Mouse (Mus musculus): ENCODE data around the gene Plcb3. TPM values are rescaled to one million over a fixed set of nuclear protein-coding genes. Genes with fewer than 3 reads are reported as not detected.

Gene Plcb3
- total RNA-seq, 2 experiments from 2014 or later: 6.8 to 7.3 TPM

- no peak for ATAC-seq (replicated peaks; ENCODE audit: poor library complexity)
Measured at GRCm38 (mm10) chr19:6971644-6972043, 4.6 kb downstream of the Plcb3 start.

DNA sequence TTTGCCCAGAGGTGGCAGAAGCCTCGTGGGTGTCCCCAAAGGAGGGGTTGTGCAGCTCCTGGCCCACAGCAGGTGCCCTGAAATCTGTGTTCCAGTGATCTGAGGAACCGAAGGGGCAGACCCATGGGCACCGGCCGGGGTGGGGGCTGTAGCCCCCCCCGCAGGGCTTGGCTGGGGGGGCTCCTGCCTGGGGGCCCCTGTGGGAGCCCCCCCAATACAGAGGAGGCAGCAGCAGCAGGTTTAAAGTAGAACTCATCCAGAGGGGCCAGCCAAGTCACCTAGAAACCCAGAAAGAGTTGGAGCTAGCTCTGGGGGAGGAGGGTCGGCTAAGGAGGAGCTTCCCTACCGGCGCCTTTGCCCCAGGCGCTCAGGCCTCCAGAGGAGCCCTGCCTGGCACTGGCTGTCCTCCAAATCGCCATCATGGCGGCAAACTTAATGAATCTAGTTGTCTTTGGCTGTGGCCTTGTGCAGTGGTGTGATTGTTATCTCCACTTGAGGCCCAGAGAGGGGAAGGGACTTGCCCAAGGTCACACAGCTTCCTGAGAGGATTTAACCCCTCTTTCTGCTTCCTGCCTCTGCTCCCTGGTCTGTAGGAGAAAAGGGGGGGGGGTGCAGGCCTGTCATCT lies 5.7 kb downstream of the Plcb3 start:
- no peak for ATAC-seq (replicated peaks; ENCODE audit: poor library complexity)

DNA sequence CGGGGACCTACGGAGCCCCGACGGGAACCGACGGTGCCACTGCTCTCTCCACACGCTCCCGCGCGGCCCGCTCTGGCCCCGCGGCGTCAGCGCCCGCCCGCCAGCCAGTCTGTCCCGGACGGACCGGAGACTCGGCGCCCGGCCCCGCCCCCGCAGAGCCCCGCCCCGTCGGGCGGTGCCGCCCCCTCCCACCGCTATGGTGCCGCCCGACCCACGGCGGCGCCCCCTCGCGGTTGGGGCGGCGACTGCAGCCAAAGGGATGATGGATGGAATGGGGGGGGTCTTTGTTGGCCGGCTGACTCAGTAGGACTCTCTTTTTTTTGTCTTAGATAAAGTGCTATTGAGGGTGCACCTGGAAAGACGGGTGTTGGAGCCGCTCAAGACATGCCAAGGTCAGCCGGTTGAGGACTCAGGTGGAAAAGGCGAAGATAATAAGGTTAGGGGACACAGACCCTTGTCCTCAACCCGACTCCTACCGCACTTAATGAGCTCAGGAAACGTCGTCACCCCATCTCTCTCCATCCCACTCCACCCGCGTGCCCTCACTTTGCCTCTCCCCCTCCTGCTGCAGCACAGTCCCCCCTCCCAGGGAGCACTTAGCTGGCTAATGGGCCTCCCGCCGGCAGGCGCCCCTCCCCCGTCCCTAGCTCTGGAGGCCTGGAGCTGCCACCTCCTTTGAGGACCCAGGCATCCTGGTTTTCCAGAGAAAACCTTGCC lies 6.4 kb downstream of the Plcb3 start:
- ATAC-seq (replicated peaks; ENCODE audit: poor library complexity): peak; percentile 51

DNA sequence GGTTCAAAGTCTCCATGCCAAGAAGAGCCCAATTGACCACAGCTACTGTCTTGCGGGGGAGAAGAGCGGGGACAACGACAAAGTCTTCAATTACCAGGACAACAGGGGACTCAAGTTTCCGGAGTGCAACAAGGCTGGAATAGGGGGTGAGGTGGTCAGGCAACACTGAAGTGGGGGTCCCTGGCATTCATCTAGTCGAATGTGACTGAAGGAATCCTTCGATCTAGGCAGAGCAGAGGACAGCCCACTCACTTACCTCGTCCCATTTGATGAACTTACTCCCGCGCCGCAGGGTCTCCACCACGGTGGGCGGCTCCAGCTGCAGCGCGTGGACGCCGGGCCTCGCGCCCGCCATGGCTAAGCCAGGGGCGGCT lies 7.0 kb downstream of the Plcb3 start:
- ATAC-seq (replicated peaks; ENCODE audit: poor library complexity): no peak

GRCm38 (mm10) chr19:6968491-6969271 lies 7.6 kb downstream of the Plcb3 start:
- no peak for ATAC-seq (replicated peaks; ENCODE audit: poor library complexity)

DNA sequence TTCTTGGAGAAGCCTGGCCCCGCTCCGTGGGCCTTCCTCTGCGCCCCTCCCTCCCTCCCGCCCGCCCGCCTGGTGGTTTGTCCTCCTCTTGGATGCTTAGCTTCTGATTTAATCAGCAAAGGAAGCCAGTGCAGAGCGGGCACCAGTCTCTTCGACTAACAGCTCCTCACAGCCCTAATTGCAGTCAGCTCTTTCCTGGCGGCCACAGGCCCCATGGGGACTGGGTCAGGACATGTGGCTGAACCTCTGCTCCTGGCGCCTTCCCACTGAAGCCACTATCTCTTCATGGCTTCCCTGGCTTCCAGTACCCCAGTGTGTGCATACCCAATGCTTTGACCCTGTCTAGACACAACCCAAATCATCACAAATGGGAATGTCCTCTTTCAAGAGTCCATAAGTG lies 19.8 kb downstream of the Plcb3 start:
- no peak for ATAC-seq (replicated peaks; ENCODE audit: poor library complexity)

GRCm38 (mm10) chr19:6955424-6955823 lies 20.8 kb downstream of the Plcb3 start:
- no peak for ATAC-seq (replicated peaks; ENCODE audit: poor library complexity)

DNA sequence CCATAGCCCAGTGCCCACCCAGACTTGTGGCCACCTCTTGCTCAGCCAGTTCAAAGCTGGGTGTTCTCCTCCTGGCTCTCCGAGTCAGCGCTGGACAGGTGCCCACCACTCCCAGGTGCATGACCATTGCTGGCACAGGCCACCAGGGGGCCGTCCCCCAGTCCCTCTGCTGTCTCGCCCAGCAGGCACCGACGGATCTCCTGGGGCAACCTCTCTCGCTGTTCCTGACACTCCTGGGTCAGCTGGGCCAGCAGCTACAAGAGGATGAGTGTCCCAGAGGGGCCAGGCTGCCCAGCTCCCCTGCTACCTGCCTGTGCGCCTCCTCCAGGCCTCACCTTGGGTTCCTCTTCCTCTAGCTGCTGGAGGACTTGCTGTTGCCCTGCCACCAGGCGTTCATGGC lies 22.2 kb downstream of the Plcb3 start:
- ATAC-seq (replicated peaks; ENCODE audit: poor library complexity): no peak

GRCm38 (mm10) chr19:6952712-6953037 lies 23.6 kb downstream of the Plcb3 start:
- no peak for ATAC-seq (replicated peaks; ENCODE audit: poor library complexity)

DNA sequence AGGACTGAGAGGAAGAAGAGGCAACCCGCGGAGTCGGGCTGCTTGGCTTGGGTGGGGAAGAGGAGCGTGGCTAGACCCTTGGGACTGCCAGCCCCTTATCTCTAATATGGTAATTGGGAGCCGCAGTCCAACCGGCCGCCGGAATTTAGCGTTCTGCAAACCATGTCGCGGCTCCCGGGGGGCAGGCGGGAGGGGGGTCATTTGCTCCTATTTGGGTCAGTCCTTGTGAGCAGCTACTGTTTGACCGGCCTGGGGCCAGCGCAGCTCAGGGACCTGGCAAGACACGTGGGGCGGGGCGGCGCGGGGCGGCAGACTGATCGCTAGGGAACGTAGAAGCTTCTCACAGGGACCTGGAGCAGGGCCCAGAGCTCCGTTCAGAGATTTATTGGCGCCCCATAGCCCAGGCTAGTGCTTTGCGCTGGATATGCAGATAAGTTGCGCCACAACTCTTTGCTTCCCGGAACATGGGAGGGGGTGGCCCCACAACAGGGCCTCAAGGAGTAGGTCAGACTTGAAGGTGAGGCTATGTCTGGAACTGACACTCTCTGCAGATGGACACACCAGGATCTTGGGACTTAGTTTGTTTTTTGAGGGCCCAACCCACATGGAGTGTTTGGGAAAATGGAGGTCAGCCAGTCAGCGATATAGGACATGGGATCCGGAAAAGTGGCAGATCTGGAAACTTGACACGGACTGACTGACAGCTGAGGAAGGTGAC lies 24.1 kb downstream of the Plcb3 start:
- ATAC-seq (replicated peaks; ENCODE audit: poor library complexity): peak; percentile 40

DNA sequence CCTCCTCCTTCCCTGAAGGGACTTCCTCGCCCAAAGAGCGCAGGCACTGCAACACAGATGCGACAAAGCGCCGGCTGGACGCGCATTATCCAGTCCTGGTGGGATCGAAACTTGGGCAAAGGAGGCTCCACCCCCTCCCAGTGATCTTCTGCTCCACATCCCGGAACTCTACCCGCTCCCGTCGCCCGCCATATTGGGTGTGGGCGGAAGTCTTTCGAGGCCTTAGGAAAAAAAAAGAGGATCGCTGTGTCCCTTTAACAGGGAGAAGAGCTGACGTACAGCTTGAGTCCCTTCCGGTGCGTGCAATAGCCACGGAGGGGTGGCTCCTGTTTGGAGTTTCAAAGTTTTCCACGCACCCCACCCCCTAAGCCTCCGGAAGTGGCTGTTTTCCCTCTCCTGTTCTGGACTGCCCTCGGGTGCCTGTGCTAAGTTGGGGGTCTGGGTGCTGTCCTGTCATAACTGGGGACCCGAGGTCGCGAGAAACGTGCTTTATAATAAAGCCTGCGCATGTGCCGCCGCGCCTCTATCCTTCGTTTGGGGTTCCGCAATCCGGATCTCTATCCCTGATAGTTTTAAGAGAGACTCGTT lies 24.8 kb downstream of the Plcb3 start:
- peak; percentile 75 for ATAC-seq (replicated peaks; ENCODE audit: poor library complexity)

DNA sequence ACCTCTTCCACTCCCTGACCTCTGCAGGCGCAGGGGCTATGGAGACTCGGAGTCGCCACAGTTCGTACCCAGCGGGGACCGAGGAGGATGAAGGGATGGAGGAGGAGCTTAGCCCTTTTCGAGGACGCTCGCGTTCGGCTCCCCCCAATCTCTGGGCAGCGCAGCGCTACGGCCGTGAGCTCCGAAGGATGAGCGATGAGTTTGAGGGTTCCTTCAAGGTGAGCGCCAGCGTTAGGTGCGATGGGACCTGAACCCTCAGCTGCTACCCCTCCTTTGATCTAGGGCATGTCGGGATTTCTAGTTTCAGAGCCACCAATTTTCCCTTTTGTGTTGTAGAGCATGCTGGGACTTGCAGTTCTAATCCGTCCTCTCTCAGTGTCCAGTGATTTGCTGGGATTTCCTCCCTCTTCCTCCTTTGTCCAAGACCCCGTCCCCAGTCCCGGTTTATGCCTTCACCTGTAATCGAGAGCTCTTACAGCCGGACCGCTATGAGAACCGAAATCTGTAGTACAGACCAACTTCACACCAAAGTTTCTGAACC lies 25.6 kb downstream of the Plcb3 start:
- ATAC-seq (replicated peaks; ENCODE audit: poor library complexity): 0 out of 2 replicates have a peak, but pooled peaks have one; percentile 12

- no peak for ATAC-seq (replicated peaks; ENCODE audit: poor library complexity)
Measured at GRCm38 (mm10) chr19:6949951-6950350, 26.3 kb downstream of the Plcb3 start.

- no peak for ATAC-seq (replicated peaks; ENCODE audit: poor library complexity)
Measured at GRCm38 (mm10) chr19:6949532-6949931, 26.7 kb downstream of the Plcb3 start.

DNA sequence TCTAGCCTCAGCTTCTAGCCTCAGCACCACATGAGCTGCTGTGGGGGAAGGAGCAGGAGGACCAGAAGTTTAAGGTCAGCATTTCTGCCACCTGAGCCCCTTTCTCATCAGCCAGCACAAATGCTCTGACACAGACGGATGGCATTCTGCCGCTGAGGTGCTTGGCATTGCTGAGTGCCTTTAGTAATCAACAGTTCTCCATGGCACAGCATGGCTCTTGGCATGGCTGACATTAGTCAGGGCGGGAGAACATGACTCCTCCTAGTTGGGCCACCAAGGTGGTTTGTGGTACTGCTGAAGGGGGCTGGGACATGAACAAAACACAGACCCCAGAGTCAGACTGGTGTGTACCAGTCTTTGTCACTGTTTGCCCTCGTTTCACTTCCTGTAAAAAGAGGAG lies 28.1 kb downstream of the Plcb3 start:
- no peak for ATAC-seq (replicated peaks; ENCODE audit: poor library complexity)

DNA sequence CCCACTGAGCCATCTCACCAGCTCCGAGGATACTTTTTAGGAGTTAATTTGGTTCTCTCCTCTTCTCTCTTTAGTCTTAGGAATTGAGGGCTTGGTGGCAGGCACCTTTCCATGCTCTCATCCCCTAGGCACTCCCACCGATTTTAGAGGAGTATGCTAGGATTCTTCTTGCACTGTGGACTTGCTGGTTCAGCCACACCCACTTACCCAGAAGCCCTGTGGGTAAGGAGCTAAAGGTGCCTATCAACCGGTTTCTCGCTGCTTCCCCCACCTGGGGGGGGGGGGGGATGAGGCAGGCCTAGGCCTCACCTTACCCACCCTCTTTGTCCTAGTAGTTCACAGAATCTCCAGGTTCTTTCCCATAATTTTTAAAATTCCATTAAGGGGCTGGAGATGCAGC lies 28.5 kb downstream of the Plcb3 start:
- no peak for ATAC-seq (replicated peaks; ENCODE audit: poor library complexity)

GRCm38 (mm10) chr19:6943709-6944108 lies 32.6 kb downstream of the Plcb3 start:
- no peak for ATAC-seq (replicated peaks; ENCODE audit: poor library complexity)

DNA sequence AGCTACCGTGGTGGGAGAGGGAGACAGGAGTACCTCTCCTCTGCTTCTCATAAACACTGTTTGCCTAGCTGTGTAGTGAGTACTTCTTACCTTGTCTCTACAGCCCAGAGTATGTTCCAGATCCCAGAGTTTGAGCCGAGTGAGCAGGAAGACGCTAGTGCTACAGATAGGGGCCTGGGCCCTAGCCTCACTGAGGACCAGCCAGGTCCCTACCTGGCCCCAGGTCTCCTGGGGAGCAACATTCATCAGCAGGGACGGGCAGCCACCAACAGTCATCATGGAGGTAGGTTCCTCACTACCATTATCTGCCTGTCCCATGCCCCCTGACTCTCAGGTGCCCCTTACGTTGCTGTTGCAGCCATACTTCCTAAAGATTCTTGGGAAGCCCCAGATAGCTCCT lies 33.5 kb downstream of the Plcb3 start:
- ATAC-seq (replicated peaks; ENCODE audit: poor library complexity): no peak

DNA sequence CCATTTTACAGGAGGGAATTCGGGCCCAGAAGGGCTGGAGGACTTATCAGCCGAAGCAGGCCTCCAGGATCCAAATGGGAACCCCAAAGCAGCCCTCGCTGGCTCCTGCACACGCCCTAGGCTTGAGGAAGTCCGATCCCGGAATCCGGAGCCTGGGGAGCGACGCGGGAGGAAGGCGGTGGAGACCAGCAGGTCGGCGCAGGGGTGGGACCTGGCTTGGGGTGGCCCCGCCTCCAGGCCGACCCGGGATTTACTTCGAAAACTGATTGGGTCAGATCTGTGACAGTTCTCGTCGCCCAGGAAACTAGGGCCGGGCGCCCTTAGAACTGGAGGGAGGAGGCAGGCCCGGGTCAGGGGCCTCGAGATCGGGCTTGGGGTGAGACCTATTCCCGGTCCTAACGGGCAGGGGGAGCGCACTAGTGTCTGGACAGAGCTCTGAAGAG lies 34.0 kb downstream of the Plcb3 start, which contains the start of gene Gpr137:
TSS of gene Gpr137 (minus strand) at position 232 of the 443 bp plus-strand sequence.
- ATAC-seq (replicated peaks; ENCODE audit: poor library complexity): peak; percentile 77

GRCm38 (mm10) chr19:6941372-6942248 lies 34.7 kb downstream of the Plcb3 start, which contains the start of gene Bad:
TSS of gene Bad (plus strand) at chr19:6941861.
- ATAC-seq (replicated peaks; ENCODE audit: poor library complexity): peak; percentile 84
